Mouse (Mus musculus) liver (tissue): ENCODE measurements around the gene Cd69.

Experiments used
- DNase-seq: peaks from one replicate; pipeline ENCODE4 v3.0.0-alpha.2; 2020; ENCODE audit warnings: mixed read lengths

Gene Cd69

GRCm38 (mm10) chr6:129222188-129222800, 52.9 kb downstream of the Cd69 start:
- DNase-seq = no peak

- DNase-seq = no peak
Measured at GRCm38 (mm10) chr6:129221053-129221452, 54.2 kb downstream of the Cd69 start.

- peak; percentile 54 for DNase-seq
Measured at GRCm38 (mm10) chr6:129219897-129220517, 55.2 kb downstream of the Cd69 start.

GRCm38 (mm10) chr6:129218191-129218696, 57.0 kb downstream of the Cd69 start:
- DNase-seq = no peak
